Mouse (Mus musculus) testis, adult 10 weeks (tissue): ENCODE measurements around the gene Rfx3. TPM values are rescaled to one million over a fixed set of nuclear protein-coding genes. Genes with fewer than 3 reads are reported as not detected.

ENCODE experiments used
- polyA plus RNA-seq: library from polyadenylated mRNA; stranded (reverse); fragments of 350-450 nt; fragmentation: Illumina TruSeq; extraction: RNeasy Lipid Tissue Mini Kit (QIAGEN cat#74804); gene quantifications from one replicate; pipeline ENCODE4 v1.2.3, GENCODE M21; 2014; ENCODE audit warnings: low read depth, low replicate concordance

The Rfx3 gene
- 28.0 TPM for polyA plus RNA-seq

DNA sequence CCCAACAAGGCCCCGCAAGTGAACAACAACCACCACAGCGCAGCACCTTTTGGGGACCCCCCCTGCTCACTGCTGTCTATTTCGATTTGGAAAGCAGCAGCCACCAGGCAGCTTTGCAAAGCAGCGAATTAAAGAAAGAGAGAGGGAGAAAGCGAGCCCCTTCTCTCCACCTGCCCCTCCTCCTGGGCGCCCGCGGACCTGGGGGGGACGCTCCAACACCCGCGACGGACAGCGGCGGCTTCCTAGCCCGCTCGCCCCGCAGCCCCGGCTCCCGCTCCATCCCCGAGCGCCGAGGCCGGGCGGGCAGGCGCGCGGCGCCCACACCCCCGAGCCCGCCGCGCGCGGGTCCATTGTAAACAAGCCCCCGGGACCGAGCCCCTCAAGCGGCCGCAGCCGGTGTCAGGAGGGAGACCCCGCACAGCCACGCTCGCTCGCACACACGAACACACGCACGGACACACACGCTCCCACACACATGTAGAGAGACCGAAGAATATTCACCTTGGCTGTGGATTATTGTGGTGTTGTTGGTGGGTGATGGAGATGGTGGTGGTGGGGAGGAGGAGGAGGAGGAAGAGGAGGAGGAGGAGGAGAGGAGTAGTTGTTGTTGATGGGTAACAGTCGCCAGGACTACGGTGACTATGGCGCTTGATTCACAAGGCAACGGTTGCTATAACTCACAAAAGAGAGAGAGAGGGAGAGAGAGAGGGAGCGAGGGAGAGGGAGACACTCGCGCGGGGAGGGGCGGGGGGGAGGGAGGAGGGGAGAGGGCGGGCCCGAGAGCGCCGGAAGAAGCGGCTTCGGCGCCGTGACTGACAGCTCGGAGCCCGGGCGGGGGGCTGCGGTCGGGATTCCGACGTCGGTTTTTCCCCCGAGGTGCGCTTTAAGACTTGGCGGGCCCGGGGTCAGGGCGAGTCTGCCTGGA is at the start of gene Rfx3:
Gene Rfx3 (minus strand): TSS at position 696 of the 925 bp plus-strand sequence.

